Mouse (Mus musculus) CD4-positive, CD25-positive, alpha-beta regulatory T cell, adult 4 months (primary cell): Measurements from ENCODE around the gene Mvd. TPM values are rescaled to one million over a fixed set of nuclear protein-coding genes. Genes with fewer than 3 reads are reported as not detected.

Experiments
- ATAC-seq: one replicate; pipeline ENCODE4 v1.8.0; 2017
- polyA plus RNA-seq, 2 experiments: library from polyadenylated mRNA; unstranded; fragments of 100-300 nt; shearing (Covaris generic); gene quantifications; one replicate each; pipeline ENCODE4 v1.2.1; 2017

Mvd gene
- polyA plus RNA-seq, 2 experiments from 2014 or later, result 12.6 to 20.0 TPM

DNA sequence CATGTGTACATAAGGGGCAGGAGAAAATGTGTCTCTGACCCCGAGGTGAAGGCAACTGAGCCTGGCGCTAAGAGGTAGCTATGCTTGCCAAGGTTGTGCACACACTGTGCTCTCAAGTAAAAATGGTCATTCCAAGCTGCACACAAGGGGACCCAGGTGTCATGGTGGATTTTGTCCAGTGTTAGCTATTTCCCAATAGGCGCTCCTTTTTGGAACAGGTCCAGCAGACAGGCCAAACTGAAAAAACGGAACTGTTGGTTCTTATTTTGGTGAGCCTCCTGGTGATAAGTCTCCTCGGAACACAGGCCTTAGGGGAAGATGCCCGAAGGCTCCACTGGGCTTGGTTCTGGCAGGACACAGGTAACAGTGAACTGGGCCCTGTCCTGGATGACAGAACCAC, 11.2 kb upstream of the Mvd start:
- ATAC-seq, result no peak

DNA sequence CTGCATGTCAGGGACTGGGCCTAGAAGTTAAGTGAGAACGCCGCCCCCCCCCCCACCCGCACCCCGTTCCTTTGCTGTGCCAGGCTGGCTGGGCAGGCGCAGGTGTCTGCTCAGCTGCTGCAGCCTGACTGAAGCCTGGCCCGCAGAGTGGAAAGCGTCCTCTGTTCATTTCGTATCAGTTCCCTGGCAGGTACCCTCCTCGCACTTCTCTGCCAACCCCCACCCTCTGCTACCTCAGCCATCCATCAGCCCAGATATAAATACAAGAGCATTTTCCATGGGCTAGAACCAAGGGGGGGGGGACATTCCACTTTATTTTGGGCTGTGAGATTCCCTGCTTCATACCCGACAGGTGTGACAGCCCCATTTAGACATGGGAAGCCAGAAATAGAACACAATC, 8.9 kb upstream of the Mvd start:
- no peak for ATAC-seq

DNA sequence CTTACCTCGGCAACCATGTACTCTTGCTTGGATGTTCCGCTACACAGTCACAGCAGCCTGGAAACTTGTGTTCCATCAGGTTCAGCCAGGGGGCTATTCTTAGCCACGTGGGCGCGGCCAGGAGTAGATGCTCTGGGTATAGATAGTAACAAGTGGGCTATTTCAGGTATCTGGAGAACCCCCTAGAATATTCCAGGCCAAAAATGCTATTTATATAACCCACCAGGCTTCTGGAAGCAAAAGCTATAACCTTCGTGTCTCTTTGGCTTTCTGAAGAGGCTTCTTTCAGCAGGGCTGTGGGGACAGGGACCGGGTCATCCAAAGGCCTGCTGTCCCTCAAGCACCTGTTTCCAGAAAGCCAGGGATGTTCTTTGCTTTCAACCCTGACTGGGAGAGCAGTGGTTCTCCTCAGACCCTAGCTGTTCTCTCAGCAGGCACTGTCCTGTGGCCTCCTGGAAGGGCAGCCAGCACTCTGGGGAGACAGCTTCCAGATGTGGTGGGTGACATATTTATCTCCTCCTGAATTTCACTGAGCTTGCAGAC, 8.0 kb upstream of the Mvd start:
- no peak for ATAC-seq

DNA sequence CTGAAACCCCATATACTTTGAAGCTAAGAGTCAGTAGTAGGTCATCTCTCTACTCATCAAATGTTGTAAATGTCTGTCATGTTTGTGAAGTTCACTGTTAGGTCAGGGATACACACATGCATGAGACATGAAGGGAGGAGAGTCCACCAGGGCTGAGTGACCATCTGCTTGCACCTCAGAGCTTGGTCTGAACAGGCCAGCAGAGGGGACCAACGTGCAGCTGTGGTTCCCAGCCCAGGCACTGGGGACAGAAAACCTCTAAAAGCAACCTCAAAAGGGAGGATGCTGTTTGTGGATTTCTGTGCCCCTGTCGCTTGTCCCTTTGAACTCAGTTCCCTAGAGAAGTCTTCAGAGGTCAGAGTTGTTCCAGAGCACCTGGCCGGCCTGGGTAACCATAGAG, 2.0 kb upstream of the Mvd start:
- no peak for ATAC-seq

DNA sequence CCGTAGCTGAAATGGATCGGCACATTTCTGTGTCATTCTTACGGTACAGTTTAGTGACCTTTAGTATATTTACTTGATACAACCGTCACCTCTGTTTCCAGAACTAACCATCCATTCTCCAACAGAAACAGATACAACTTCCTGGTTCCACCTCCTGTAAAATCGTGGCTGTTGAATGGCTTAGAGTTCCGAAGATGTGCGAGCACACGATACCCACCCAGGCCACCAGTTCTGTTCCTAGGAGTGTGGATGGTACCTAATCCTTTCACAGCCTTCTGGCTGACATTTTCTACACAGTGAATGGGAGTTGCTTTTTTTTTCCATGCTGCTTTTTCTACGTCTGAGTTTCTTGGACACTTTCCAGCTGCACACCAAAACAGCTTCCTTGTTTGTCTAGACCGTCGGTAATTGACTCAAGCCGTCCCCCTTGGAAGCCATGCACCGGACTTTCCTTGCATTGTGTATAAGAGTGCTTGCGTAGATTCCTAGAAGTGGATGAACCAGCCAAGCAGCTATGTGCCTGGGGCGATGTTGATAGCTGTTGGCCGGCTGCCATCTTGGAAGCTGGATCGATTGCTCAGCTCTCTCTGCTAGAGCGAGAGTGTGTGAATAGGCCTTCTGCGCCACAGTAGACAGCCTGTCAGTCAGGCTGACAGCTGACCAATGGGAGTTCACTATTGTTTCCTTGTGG, 981 bp upstream of the Mvd start:
- ATAC-seq, result peak; percentile 38

DNA sequence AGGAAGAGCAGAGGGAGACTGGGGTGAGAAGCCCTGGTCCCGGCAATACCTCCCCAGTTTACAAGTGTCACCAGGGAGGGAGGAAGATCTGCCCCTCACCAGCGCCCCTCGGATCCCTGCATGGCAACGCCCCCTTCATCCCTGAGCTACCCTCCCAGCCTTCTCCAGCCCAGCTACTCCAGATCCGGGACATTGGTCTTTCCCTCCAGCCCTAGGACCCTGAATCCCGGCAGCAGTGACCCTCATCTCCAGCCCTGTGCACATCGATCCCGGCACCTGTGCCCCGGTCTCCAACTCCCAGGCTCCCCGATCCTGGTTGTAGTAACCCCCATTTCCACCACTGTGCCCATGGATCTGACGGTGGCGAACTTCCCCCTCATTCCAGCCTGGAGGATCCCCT, 441 bp downstream of the Mvd start:
- no peak for ATAC-seq

DNA sequence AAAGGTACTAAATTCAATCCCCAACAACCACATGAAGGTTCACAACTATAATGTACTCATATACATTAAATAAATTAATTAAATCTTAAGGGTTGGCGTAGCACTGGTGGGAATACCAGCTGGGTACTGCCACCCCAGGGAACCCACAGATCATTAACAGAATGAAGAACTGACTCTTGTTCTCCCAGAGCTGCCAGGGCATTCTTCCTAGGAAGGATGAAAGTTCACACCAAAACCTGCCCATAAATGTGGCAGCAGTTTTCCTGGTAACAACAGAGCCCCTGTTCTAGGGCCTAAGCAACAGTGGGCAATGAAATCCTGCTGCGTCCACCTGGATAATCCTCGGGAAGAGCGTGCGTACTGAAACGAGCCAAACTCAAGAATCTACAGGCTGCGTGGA, 866 bp downstream of the Mvd start:
- no peak for ATAC-seq

DNA sequence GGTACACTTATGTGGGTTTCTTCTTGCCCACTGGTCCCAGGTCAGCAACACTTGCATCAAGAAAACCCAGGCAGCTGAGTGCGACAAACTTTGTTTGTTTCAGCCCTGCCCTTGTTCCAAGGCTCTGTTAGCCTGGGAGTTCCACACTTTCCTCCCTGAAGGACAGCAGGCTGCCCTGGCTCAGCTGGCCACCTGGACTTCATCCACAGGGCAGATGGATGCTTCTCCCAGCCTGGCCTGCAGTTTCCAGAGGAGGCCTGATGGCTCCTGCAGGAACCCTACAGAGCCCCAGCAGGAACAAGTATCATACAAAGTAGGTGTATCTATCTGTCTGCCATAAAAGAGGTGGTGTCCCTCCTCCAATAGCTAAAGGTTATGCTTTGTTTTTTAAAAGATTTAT, 1.9 kb downstream of the Mvd start:
- no peak for ATAC-seq

DNA sequence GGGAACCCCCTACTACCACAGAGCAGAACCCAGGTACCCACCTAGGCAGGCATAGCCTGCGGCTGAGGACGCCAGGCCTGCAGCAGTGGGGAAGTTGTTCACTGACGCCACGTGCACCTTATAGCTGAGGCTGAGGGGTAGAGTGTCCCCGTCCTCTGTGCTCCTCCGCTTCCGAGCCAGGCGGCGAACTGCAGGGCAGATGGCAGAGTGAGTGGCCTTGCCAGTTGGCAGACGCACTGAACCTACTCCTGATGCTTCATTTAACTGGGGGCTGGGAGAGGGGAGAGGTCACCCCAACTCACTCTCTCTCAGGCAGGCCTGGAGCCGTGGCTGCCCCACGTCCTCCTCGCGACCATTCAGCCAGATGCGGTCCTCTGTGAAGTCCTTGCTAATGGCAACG, 3.9 kb downstream of the Mvd start:
- no peak for ATAC-seq

DNA sequence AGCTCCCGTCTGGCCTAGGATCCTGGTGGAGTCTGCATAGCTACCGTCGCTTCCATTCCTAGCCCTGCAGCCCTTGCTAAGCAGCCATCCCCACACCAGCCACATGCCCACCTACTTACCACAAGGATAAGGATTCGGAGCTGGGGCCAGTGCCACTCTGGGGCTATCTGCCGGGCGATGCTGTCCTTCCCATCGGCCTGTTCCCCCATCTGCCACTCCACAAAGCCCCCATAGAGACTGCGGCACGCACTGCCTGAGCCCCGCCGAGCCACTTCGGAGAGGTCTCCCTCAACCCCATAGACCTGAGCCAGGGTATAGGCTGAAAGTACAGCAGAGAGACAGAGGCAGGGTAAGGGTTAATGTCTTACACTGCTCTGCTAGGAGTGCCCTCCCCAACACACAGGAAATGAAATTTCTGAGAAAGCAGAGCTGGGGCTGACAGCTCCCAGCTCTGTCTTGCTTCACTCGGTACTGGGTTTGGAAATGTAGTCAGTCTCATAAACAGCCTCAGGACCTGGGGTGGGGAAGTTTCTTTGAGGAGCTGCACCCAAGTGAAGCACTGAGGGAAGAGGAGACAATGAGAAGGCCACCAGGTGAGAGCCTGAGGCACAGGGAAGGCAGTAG, 5.4 kb downstream of the Mvd start:
- ATAC-seq, result peak; percentile 72

DNA sequence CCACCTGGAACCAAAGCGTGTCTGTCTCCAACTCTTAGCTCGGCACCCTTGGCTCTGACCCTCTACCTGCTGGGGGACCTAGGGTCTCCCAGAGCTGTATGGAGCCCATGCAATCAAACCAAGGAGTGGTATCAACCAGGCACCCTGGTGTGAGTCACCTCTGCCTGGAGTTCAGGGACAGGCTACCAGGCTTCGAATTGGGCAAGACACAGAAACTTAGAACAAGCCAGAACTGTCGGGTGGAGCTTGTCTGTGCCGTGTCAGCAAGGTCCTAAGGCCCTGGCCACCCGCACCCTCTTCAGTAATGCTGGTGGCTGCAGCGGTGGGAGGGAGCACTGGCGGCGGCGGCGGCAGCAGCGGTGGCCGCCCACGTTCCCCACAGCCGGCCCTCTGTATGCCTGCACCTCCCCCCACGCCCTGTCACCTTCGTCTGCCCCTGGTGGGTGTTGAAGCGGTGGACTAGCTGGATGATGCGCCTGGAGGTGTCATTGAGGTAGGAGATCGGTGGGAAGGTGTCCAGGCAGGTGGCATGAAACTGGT, 6.6 kb downstream of the Mvd start:
- ATAC-seq, result no peak

DNA sequence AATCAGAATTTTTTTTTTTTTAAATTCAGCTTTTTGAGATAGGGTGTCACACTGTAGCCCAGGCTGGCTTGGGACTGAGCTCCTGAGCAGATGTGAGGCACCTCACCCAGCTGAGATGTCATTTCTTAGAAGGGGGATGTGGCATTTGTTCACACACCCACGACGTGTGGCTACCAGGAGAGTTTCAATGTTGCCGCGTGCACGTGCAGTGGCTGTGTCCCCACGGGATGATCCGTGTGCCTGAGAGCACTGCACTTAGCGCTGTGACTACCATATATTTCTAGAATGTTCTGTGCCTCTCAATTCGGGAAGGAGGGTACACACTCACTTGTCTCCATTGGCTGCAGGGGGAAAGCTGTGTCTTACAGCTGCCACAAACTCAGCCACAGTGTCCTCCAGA, 7.1 kb downstream of the Mvd start:
- ATAC-seq, result no peak

DNA sequence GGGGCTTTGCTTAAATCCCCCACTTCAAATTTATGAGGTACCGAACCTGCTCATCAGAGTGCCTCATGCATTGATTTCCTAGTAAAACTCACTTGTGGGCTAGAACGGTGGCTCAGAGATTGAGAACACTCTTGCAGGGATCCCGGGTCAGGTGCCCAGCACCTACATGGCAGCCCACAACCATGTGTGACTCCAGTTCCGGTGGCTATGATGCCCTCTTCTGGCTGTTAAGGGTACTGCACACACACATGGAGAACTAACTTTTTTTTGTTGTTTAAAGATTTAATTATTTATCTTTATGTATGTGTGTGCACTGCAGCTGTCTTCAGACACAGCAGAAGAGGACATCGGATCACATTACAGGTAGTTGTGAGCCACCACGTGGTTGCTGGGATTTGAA, 7.8 kb downstream of the Mvd start:
- no peak for ATAC-seq

DNA sequence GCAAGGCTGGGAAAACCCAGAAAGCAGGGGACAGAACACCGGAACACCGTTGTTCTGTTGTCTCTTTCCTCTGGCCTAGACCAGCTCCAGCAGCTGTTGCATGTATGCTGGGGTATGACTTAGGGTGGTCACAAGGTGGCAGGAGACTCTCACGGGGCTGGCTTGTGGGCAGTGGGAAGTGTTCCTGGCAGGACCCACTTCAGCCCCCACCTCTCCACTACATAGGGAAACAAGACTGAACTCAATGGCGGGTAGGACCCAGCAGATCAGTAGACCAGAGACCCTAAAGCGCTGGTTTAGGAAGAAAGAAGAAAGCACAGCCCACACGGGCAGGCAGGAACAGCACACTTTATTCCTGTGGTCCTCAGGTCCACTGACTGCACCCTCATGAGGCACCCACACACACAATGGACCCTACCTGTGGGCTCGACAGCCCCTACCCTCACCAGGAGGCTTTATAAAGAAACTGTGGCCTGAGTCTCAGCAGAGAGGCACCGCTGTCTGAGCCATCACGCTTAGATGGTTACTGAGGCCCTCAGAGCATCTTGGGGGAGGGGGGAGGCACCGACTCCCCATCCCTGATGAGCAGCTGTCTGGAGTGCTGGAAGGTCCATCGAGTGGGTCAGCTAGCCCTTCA, 9.8 kb downstream of the Mvd start:
- ATAC-seq, result no peak

DNA sequence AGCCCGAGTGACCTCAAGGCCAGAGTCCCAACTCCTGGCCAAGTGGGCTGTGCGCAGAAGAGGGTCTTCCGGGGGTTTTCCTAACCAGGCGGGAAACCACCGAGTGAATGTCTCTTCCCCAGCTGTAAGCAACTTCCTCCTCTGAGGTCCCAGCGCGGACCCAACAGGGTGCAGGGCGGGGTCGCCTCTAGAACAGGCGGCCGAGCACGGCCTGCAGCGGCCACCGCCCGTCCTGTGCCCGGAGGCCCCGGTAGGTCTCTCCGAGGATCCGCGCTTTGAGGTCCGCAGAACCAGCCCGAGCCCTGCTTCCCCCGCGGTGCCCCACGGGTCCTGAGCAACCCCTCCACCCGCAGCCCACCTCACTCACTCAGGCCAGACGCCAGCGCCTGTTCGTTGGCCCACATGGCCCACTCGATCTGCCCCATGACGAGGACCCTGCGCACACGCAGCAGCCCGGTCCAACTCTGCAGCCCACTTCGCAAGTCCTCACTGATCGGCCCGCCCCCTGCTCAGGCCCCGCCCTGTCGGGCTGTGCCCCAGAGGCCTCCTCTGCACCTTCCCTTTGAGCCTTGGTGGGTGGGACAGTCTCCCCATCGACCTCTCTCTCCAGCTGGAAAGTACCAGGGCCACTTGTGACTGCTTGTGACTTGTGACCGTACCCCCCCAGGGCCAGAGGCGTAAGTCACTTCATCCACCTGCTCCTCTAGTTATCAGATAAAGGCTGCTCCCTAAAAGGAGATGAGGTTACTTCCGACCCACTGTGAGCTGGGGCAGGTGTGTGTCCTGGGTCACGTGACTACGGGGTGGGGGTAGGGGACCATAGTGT, 10.6 kb downstream of the Mvd start, which contains the start of gene Cyba:
TSS of gene Cyba (minus strand) at position 488 of the 826 bp plus-strand sequence.
- ATAC-seq, result peak; percentile 72

DNA sequence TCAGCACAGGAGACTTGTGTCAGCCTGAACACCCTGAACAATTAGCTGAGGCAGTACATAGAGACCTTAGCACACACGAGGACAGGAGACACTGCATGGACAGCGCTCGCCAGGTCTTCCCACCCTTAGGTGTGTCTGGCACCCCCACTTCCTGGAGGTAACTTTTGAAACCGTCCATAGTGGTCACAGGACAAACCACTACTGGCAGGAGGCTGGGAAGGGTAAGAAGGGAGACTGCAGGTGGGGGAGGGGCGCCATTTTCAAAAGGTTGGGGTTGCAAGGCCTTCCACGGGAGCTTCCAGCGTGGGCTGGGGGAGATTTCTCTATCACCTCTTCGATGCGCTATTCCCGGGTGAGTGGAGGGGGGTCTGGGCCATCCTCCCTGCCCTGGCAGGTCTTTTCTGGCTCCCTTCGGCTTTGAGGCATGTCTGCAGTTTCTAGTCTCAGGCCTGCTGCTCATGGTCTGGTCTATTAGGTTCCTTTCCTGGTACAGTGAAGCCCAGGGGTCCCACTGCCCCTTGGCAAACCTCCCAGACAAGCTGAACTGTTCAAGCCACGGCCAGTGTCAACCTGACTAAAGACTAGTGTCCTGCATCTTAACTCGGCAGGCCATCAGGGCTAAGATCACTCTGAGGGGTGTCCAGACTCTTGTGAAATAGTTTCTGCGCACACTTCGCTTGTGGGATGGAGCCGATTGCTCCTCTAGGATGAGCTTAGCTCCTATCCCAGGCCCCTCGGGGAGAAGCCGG, 11.4 kb downstream of the Mvd start:
- ATAC-seq, result peak; percentile 4

DNA sequence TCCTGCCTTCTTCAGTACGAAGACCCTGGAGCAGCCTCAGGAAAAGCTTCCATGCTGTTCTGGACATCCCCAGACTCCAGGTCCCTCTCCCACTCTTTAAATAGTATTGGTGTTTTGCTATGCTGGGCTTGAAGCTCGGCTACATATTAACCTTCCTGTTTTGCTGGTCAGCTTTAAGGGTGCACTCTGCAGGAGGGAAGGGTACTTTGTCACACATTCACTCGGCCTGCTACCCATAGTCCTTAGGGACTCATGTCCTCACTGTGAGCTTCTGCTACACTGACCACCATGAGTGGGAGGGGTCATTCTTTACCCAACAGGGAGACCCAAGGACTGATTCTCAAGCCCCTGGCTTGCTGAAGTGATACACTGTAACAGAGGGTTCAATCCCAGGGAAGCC, 12.6 kb downstream of the Mvd start:
- ATAC-seq, result no peak

DNA sequence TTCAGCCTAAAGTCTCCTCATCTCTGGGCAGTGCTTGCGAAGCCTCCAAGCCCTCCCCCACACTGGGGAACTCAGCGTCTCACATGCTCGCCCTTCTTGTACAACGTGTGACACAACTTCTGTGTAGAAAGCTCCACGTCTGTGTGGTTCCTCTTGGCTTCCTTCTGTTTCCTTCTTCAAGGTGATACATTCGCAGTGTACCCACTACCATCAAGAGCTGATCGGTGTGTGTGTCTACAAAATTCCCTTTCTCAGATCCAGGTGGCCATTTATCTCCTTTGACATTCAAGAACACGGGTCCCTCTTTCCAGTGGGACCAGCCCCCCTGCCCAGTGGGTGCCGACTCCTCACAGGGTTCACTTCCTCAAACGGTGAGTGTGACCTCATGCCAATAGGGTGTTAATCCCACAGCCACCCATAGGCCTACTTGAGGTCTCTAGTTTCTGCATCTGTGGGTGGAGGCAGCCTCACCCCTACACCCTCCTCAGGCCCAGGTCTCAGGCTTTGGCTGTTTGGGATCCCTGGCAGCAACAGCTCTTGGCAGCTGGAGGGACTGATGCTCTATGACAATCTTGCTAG, 13.1 kb downstream of the Mvd start:
- ATAC-seq, result no peak

DNA sequence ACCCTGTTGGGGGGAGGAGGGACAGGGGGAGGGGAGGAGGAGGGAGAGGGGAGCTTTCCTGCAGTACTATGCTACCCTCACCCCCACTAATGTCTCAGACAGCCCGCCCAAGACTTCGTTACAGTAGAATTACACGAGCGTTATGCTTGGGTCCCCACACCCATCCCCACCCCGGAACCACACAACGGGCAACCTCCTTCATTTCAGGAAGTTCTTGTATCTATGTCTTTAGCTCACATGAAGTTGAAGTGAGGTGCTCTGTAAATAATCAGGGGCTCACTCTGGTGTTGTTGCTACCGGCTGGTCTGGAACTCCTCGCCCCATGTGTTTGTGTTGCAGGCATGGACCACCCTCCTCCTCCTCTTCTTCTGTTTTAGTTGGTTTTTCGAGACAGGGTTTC, 15.1 kb downstream of the Mvd start:
- ATAC-seq, result no peak

DNA sequence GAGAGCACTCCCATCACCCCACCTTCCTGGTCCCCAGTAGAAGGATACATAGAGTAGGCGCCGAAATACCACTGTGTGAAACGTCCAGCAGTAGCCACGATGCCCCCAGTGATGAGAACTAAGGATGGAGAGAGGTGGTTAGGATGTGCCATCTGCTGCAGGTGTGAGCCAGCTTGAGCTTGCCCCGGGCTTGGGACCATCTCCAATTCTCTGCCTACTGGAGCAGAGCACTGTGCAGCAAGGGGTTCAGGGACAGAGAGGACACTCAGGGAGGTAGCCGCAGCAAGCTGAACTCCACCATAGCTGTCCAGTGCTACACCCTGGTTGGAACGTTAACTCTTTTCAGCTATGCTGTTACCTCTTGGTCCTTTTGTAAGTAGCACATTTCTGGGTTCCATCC, 15.6 kb downstream of the Mvd start:
- ATAC-seq, result no peak

DNA sequence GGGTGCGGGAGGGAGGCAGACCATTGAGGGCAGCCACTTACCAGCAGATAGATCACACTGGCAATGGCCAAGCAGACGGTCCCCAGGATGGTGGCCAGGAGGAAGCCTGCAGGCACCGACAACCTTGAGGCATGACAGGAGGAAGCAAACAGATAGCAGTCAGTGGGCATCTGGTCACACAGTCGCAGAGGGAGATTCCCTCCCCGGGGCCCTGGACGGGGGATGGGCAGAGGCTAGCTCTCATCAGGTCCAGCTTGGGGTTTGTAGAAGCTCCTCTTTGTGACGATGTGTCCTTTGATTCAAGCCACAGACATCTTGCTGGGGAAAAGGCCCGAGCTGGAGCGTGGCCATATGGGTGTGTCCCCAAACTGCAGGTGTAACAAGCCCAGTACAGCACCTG, 17.1 kb downstream of the Mvd start:
- ATAC-seq, result no peak

DNA sequence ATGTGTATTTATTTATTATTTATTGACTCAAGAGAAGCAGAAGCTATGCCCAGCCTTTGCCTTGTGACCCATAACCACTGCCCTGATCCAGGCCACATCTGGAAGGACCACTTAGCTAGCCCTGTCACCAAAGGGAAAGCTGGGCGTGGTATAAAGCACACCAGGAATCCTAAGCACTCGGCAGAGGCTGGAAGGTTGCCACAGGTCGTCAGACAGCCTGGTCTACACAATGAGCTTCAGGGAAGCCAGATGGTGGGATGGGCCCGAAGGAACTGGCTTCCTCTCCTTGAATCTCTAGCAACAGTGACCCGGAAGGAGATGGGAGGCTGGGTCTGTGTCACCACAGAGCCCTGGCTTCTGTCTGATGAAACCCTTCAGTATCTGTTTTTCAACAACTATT, 19.6 kb downstream of the Mvd start:
- no peak for ATAC-seq
